Mouse (Mus musculus): ENCODE data around the gene Card10. TPM values are rescaled to one million over a fixed set of nuclear protein-coding genes. Genes with fewer than 3 reads are reported as not detected.

Card10 gene
- polyA plus RNA-seq, 1 experiment from 2014 or later = 2.5 TPM

GRCm38 (mm10) chr15:78755966-78756725 lies 46.7 kb downstream of the Card10 start:
- no peaks in the 10 kb centered on the region for H3K36me3 ChIP-seq (replicated peaks; ENCODE audit: control insufficient read depth, insufficient read depth)
- no peak overlapping the region for H3K4me3 ChIP-seq (replicated peaks; ENCODE audit: low read length)
- no peak for DNase-seq (ENCODE audit: low spot score)
- no peaks in the 10 kb centered on the region for H3K27me3 ChIP-seq (ENCODE audit: control insufficient read depth, insufficient read depth, low read length)
- H3K4me2 ChIP-seq (replicated peaks) = no peak overlapping the region
- WGBS = 77% methylated on average over 12 of the region's 12 CpGs
- no peak overlapping the region for H3K27ac ChIP-seq
- no peak for ATAC-seq (ENCODE audit: low FRiP score)
- no peaks in the 10 kb centered on the region for H3K9me3 ChIP-seq (ENCODE audit: control insufficient read depth, low read length)
- H3K9ac ChIP-seq = no peak overlapping the region
- peaks cover 2% of the 10 kb centered on the region; the same call in 1 of the 2 replicates for H3K4me1 ChIP-seq (replicated peaks; ENCODE audit: control insufficient read depth, insufficient read depth, low read length)

- Histone ChIP-seq H3K27ac (no peak overlapping the region; the same call in 1 of the 2 replicates), H3K27me3 (ENCODE audit: control insufficient read depth, insufficient read depth, low read length) (no peaks in the 10 kb centered on the region), H3K4me1 (replicated peaks; ENCODE audit: control insufficient read depth, insufficient read depth, low read length) (peaks cover 10% of the 10 kb centered on the region; the same call in 1 of the 2 replicates), H3K9ac (no peak overlapping the region), H3K4me3 (replicated peaks; ENCODE audit: low read length) (no peak overlapping the region), H3K4me2 (replicated peaks) (no peak overlapping the region), H3K9me3 (ENCODE audit: control insufficient read depth, low read length) (no peaks in the 10 kb centered on the region), H3K36me3 (replicated peaks; ENCODE audit: control insufficient read depth, insufficient read depth) (no peaks in the 10 kb centered on the region)
- DNase-seq (ENCODE audit: low spot score) (no peak), ATAC-seq (ENCODE audit: low FRiP score) (no peak)
- 74% methylated on average over 3 of the region's 3 CpGs for WGBS
Measured at GRCm38 (mm10) chr15:78755226-78755625, 47.6 kb downstream of the Card10 start.

GRCm38 (mm10) chr15:78754144-78754543 lies 48.7 kb downstream of the Card10 start:
- Histone ChIP-seq H3K36me3 (replicated peaks; ENCODE audit: control insufficient read depth, insufficient read depth) (no peaks in the 10 kb centered on the region), H3K27ac (no peak overlapping the region), H3K4me1 (replicated peaks; ENCODE audit: control insufficient read depth, insufficient read depth, low read length) (peaks cover 10% of the 10 kb centered on the region; the same call in 1 of the 2 replicates), H3K27me3 (ENCODE audit: control insufficient read depth, insufficient read depth, low read length) (no peaks in the 10 kb centered on the region), H3K4me2 (replicated peaks) (no peak overlapping the region), H3K9ac (no peak overlapping the region), H3K4me3 (replicated peaks; ENCODE audit: low read length) (no peak overlapping the region), H3K9me3 (ENCODE audit: control insufficient read depth, low read length) (no peaks in the 10 kb centered on the region)
- 79% methylated on average over 5 of the region's 5 CpGs for WGBS
- ATAC-seq (ENCODE audit: low FRiP score) (no peak), DNase-seq (ENCODE audit: low spot score) (no peak)

GRCm38 (mm10) chr15:78752991-78753390 lies 49.9 kb downstream of the Card10 start:
- no peak for ATAC-seq (ENCODE audit: low FRiP score)
- Histone ChIP-seq H3K36me3 (replicated peaks; ENCODE audit: control insufficient read depth, insufficient read depth) (no peaks in the 10 kb centered on the region), H3K9me3 (ENCODE audit: control insufficient read depth, low read length) (no peaks in the 10 kb centered on the region), H3K27ac (no peak overlapping the region), H3K4me2 (replicated peaks) (no peak overlapping the region), H3K4me3 (replicated peaks; ENCODE audit: low read length) (no peak overlapping the region), H3K4me1 (replicated peaks; ENCODE audit: control insufficient read depth, insufficient read depth, low read length) (peaks cover 10% of the 10 kb centered on the region; the same call in 1 of the 2 replicates), H3K9ac (no peak overlapping the region), H3K27me3 (ENCODE audit: control insufficient read depth, insufficient read depth, low read length) (no peaks in the 10 kb centered on the region)
- no peak for DNase-seq (ENCODE audit: low spot score)

DNA sequence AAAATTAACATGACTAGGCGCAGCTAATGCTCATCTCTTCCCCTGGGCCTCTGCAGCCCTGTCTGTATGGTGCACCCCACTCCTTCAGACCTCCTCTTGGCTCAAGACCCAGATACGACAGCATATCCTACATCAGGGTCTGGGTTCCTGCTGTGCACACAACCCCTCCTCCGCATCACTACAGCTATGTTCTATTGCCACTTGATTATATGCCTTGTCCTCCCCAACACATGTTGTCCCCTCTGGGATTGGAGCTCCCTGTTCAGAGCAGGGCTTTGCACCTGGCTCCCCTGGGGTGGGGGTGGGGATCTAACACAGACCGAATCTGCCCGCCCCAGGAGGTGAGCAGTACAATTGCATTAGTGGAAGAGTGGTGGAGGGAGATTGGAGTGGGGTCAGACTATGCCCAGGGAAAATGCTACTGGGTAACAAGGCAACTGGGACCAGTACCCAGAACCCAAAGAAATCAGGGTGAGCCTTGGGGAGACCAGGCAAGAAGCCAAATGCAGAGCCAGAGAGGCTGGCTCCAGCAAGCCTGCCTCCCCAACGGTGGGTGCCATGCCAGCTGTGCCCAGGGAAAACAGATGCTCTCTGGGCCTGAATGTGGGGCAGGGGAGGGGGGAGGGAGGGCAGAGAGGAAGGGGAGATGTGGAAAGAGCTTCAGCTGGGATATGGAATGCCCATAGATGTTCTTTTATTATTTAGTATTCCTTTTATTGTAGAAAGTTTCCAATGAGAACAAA lies 52.1 kb downstream of the Card10 start:
- Histone ChIP-seq H3K36me3 (replicated peaks; ENCODE audit: control insufficient read depth, insufficient read depth) (no peaks in the 10 kb centered on the region), H3K9ac (no peak overlapping the region), H3K27ac (peak overlapping the region; percentile 7; the same call in 1 of the 2 replicates), H3K4me3 (replicated peaks; ENCODE audit: low read length) (no peak overlapping the region), H3K4me1 (replicated peaks; ENCODE audit: control insufficient read depth, insufficient read depth, low read length) (peaks cover 10% of the 10 kb centered on the region; the same call in 1 of the 2 replicates), H3K9me3 (ENCODE audit: control insufficient read depth, low read length) (no peaks in the 10 kb centered on the region), H3K4me2 (replicated peaks) (no peak overlapping the region), H3K27me3 (ENCODE audit: control insufficient read depth, insufficient read depth, low read length) (no peaks in the 10 kb centered on the region)
- peak; percentile 43; the same call in 1 of the 2 replicates for ATAC-seq (ENCODE audit: low FRiP score)
- 33% methylated on average over 6 of the region's 6 CpGs for WGBS
- DNase-seq (ENCODE audit: low spot score) = no peak

DNA sequence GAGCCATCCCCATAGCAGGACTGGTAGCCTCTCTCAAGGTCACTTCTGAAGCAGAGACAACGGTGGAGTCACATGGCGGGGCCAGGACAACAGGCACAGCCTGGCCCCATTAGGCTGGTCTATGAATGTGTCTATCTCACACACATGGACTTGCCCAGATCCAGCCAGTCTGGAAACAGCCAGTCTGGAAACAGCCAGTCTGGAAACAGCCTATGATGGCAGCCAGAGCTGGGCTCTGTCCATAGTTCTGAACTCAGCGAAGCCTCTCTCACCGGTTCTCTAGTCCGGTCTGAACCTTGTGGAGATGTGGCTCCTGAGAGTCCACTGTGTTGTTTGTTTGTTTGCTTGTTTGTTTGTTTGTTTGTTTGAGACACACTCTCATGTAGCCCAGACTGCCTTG lies 53.0 kb downstream of the Card10 start:
- Histone ChIP-seq H3K27me3 (ENCODE audit: control insufficient read depth, insufficient read depth, low read length) (no peaks in the 10 kb centered on the region), H3K36me3 (replicated peaks; ENCODE audit: control insufficient read depth, insufficient read depth) (no peaks in the 10 kb centered on the region), H3K9me3 (ENCODE audit: control insufficient read depth, low read length) (no peaks in the 10 kb centered on the region), H3K4me2 (replicated peaks) (no peak overlapping the region), H3K27ac (no peak overlapping the region), H3K4me1 (replicated peaks; ENCODE audit: control insufficient read depth, insufficient read depth, low read length) (peaks cover 10% of the 10 kb centered on the region; the same call in 1 of the 2 replicates), H3K4me3 (replicated peaks; ENCODE audit: low read length) (no peak overlapping the region), H3K9ac (no peak overlapping the region)
- ATAC-seq (ENCODE audit: low FRiP score) (no peak), DNase-seq (ENCODE audit: low spot score) (no peak)
- 66% methylated on average over 5 of the region's 5 CpGs for WGBS

DNA sequence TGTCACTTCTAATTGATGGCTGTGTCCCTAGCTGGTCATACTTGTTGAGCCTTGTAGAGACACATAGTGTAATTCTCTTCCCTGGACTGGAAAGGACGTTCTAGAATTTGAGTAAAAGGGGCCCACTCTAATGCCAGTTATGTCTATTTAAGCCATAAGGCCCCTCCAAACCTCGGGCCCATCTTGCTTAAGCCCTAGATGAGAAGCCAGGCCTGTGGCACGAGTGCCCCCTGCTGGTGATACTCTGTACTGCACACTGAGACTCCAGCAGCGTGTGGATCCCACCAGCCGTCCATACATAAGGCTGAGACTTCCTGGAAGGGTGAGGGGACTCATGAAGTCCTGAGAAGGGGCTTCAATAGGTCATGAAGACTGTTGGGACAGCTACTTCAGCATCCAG lies 58.6 kb downstream of the Card10 start:
- H3K9ac ChIP-seq = no peak overlapping the region
- H3K9me3 ChIP-seq (ENCODE audit: control insufficient read depth, low read length) = no peaks in the 10 kb centered on the region
- H3K4me1 ChIP-seq (replicated peaks; ENCODE audit: control insufficient read depth, insufficient read depth, low read length) = no peaks in the 10 kb centered on the region
- H3K36me3 ChIP-seq (replicated peaks; ENCODE audit: control insufficient read depth, insufficient read depth) = no peaks in the 10 kb centered on the region
- ATAC-seq (ENCODE audit: low FRiP score) (peak; percentile 57; the same call in 1 of the 2 replicates), DNase-seq (ENCODE audit: low spot score) (peak; percentile 93)
- 4% methylated on average over 5 of the region's 5 CpGs for WGBS
- no peak overlapping the region for H3K4me3 ChIP-seq (replicated peaks; ENCODE audit: low read length)
- no peaks in the 10 kb centered on the region for H3K27me3 ChIP-seq (ENCODE audit: control insufficient read depth, insufficient read depth, low read length)
- no peak overlapping the region for H3K4me2 ChIP-seq (replicated peaks)
- no peak overlapping the region for H3K27ac ChIP-seq

DNA sequence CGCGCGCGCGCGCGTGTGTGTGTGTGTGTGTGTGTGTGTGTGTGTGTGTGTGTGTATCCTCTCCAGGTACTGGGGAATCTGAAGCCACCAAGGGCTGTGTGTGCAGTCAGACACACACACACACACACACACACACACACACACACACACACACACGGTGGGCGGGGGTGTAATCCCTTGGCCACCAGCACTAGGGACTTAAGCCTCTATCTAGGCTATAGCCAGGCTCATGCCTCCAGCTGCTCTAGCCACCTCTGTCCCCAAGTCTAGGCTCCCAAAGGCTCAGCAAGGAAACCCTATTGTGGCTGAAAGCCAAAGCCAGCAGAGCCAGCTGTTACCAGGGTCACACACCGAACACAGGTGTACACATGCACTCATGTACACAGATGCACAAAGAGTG lies 60.0 kb downstream of the Card10 start:
- Histone ChIP-seq H3K27ac (no peak overlapping the region), H3K4me3 (replicated peaks; ENCODE audit: low read length) (no peak overlapping the region)
- ATAC-seq (ENCODE audit: low FRiP score) = no peak

GRCm38 (mm10) chr15:78740662-78741061 lies 62.2 kb downstream of the Card10 start:
- H3K27me3 ChIP-seq (ENCODE audit: control insufficient read depth, insufficient read depth, low read length) = no peaks in the 10 kb centered on the region
- no peak for DNase-seq (ENCODE audit: low spot score)
- no peak overlapping the region for H3K4me2 ChIP-seq (replicated peaks)
- ATAC-seq (ENCODE audit: low FRiP score) = no peak
- H3K36me3 ChIP-seq (replicated peaks; ENCODE audit: control insufficient read depth, insufficient read depth) = no peaks in the 10 kb centered on the region
- 72% methylated on average over 12 of the region's 12 CpGs for WGBS
- no peak overlapping the region for H3K9ac ChIP-seq
- peaks cover 21% of the 10 kb centered on the region for H3K4me1 ChIP-seq (replicated peaks; ENCODE audit: control insufficient read depth, insufficient read depth, low read length)
- no peak overlapping the region for H3K27ac ChIP-seq
- no peak overlapping the region for H3K4me3 ChIP-seq (replicated peaks; ENCODE audit: low read length)
- no peaks in the 10 kb centered on the region for H3K9me3 ChIP-seq (ENCODE audit: control insufficient read depth, low read length)

More for the DNA sequence above, 60.0 kb downstream of the Card10 start:
- no peak overlapping the region for H3K4me2 ChIP-seq (replicated peaks)
- WGBS = 68% methylated on average over 10 of the region's 10 CpGs
- H3K9me3 ChIP-seq (ENCODE audit: control insufficient read depth, low read length) = no peaks in the 10 kb centered on the region
- no peaks in the 10 kb centered on the region for H3K36me3 ChIP-seq (replicated peaks; ENCODE audit: control insufficient read depth, insufficient read depth)
- H3K9ac ChIP-seq = no peak overlapping the region
- H3K27me3 ChIP-seq (ENCODE audit: control insufficient read depth, insufficient read depth, low read length) = no peaks in the 10 kb centered on the region
- DNase-seq (ENCODE audit: low spot score) = no peak
- H3K4me1 ChIP-seq (replicated peaks; ENCODE audit: control insufficient read depth, insufficient read depth, low read length) = no peaks in the 10 kb centered on the region

All from hindbrain, embryonic 14.5 days (tissue).